In the genomic region with DNA sequence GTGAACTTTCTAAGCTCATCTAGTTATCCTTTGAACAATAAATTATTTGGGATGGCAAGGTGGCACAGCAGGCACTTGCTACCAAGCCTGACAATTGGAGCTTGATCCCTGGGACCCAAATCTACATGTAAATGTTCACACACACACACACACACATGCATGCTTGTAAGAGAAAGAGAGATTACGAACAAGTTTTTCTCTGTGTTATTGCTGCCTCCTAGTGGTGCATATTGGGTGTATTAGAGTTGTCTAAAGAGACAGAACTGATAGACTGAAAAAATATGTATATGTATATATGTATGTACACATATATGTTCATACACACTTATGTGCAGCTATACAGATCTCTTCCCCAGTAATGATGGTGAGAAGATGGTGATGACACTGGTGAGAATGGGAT, we compare ENCODE assay signal across 8 mouse cellular contexts. TPM values are rescaled to one million over a fixed set of nuclear protein-coding genes. Genes with fewer than 3 reads are reported as not detected.
DNase-seq lines count a peak whose midpoint lies in the region; ATAC-seq and TF ChIP-seq lines count a peak whose summit lies in the region.

No protein-coding gene starts in this region.

- WGBS in intestine, postnatal 0 days: 24% methylated on average over 1 of the region's 1 CpGs
- WGBS in intestine, embryonic 15.5 days: 33% methylated on average over 1 of the region's 1 CpGs

- H3K9me3 ChIP-seq in intestine, postnatal 0 days (ENCODE audit: control insufficient read depth): no peaks in the 10 kb centered on the region
- H3K9me3 ChIP-seq in intestine, embryonic 15.5 days: no peaks in the 10 kb centered on the region

- DNase-seq in urinary bladder, postnatal 14 days (ENCODE audit: low spot score): peak; percentile 10
- DNase-seq in urinary bladder, adult 18-20 months (ENCODE audit: low spot score in 2 of 2): no peak
- DNase-seq in forelimb bud, embryonic 11.5 days (ENCODE audit: low read depth, low spot score): peak; percentile 24
- DNase-seq in spleen, postnatal 10 days (ENCODE audit: low spot score in 2 of 2): no peak
- no peak for DNase-seq in left cerebral cortex, adult 11 months (ENCODE audit: low spot score)
- no peak for DNase-seq in natural killer cell, adult 2 months (ENCODE audit: low spot score in 2 of 2)

- no peak overlapping the region for H3K27ac ChIP-seq in intestine, postnatal 0 days (ENCODE audit: low read depth, low read length)
- no peak overlapping the region for H3K27ac ChIP-seq in intestine, embryonic 15.5 days

- ATAC-seq in intestine, postnatal 0 days: no peak
- ATAC-seq in intestine, embryonic 15.5 days: no peak

- no peaks in the 10 kb centered on the region for H3K27me3 ChIP-seq in intestine, postnatal 0 days (replicated peaks; ENCODE audit: control insufficient read depth, insufficient read depth, low read length)
- H3K27me3 ChIP-seq in intestine, embryonic 15.5 days (replicated peaks): no peaks in the 10 kb centered on the region

- peak; percentile 80 for TF ChIP-seq CTCF in intestine, postnatal 0 days (IDR thresholded peaks at IDR 0.05; ENCODE audit: low read depth)

- no peaks in the 10 kb centered on the region for H3K4me1 ChIP-seq in intestine, postnatal 0 days (replicated peaks; ENCODE audit: control insufficient read depth, insufficient read depth, low read length)
- no peaks in the 10 kb centered on the region for H3K4me1 ChIP-seq in intestine, embryonic 15.5 days (replicated peaks)

- no peak overlapping the region for H3K4me3 ChIP-seq in intestine, postnatal 0 days (ENCODE audit: low read depth, low read length)
- H3K4me3 ChIP-seq in intestine, embryonic 15.5 days (replicated peaks): no peak overlapping the region

- no peak overlapping the region for H3K9ac ChIP-seq in intestine, postnatal 0 days (ENCODE audit: low read depth, low read length)
- H3K9ac ChIP-seq in intestine, embryonic 15.5 days: no peak overlapping the region

- no peak overlapping the region for H3K4me2 ChIP-seq in intestine, postnatal 0 days (replicated peaks; ENCODE audit: low read depth)
- no peak overlapping the region for H3K4me2 ChIP-seq in intestine, embryonic 15.5 days (replicated peaks)

- no peaks in the 10 kb centered on the region for H3K36me3 ChIP-seq in intestine, postnatal 0 days (ENCODE audit: control insufficient read depth, insufficient read depth)
- H3K36me3 ChIP-seq in intestine, embryonic 15.5 days: no peaks in the 10 kb centered on the region

RNA-seq across cellular contexts. Expression of gene Cep112, which starts 6.5 kb away (rescaled TPM):
- polyA plus RNA-seq in intestine, postnatal 0 days (2015; fragmentation: Nextera tagmentation; extraction: Ambion mirVana): 3.8 and 3.9 TPM in 2 replicates
- polyA plus RNA-seq in intestine, embryonic 15.5 days (2015; fragmentation: Nextera tagmentation; extraction: Ambion mirVana): 7.6 and 9.2 TPM in 2 replicates

Comparison
In these comparisons a context has a peak if more than half of its experiments do, and no peak if none do; other contexts are left out.
1. DNase-seq: peak in urinary bladder, postnatal 14 days (single experiment) and forelimb bud, embryonic 11.5 days (single experiment); none in urinary bladder, adult 18-20 months (0 of 2), spleen, postnatal 10 days (0 of 2), left cerebral cortex, adult 11 months (single experiment) and natural killer cell, adult 2 months (0 of 2).